Mouse (Mus musculus): ENCODE data around the gene Kcnq1. TPM values are rescaled to one million over a fixed set of nuclear protein-coding genes. Genes with fewer than 3 reads are reported as not detected.

Gene Kcnq1
- total and polyA plus RNA-seq, 3 experiments: 0.63 to 0.96 TPM; not detected in 1

DNA sequence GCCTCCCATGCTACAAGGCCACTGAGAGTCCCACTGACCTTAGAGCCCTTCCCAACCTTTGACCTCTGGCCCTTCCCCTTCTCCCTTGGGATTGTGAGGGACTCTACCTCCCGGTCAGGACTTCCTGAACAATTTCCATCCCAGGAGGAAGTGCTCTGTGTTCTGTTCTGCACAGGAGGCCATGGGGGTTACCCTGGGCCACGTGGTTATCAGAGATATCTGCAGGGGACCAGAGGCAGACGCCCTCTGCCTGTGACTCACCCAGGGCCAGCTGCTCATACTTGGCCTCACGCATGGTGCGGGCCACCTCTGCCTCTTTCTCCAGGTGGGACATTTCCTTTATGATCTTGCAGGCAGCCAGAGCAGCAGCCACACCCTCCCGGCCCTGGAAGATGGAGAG, 24.1 kb upstream of the Kcnq1 start (continued):
- TF ChIP-seq MEF2A (IDR thresholded peaks at IDR 0.05; ENCODE audit: extremely low read depth, insufficient replicate concordance, low read depth, low read length, poor library complexity, severe bottlenecking) (no peak), MYB (IDR thresholded peaks at IDR 0.05; ENCODE audit: low read depth, low read length) (no peak)

- Histone ChIP-seq H3K9ac (ENCODE audit: control insufficient read depth, low read depth, low read length, poor library complexity, severe bottlenecking) (no peak overlapping the region), H3K9me3 (replicated peaks; ENCODE audit: insufficient read depth, low read length) (no peaks in the 10 kb centered on the region), H3K27me3 (ENCODE audit: control insufficient read depth in 1 of 2, insufficient read depth in 2 of 2, low read length in 2 of 2) (no peaks in the 10 kb centered on the region), H3K36me3 (ENCODE audit: control insufficient read depth in 1 of 2, insufficient read depth in 2 of 2, low read length in 2 of 2) (peaks cover 0 to 18% of the 10 kb centered on the region in 2 experiments; a peak in 2 of 4 replicates), H3K79me2 (ENCODE audit: control insufficient read depth, insufficient read depth, low read length, poor library complexity) (no peaks in the 10 kb centered on the region), H3K4me1 (ENCODE audit: control insufficient read depth in 1 of 2, insufficient read depth in 2 of 2, low read length in 2 of 2) (peaks cover 6 to 32% of the 10 kb centered on the region in 2 experiments; a peak in 3 of 4 replicates), H3K4me3 (ENCODE audit: control insufficient read depth in 1 of 2, insufficient read depth in 1 of 2, low read depth in 2 of 2, low read length in 2 of 2) (no peak overlapping the region), H3K27ac (ENCODE audit: control insufficient read depth, low read depth, low read length) (no peak overlapping the region)
- peak; percentile 39 for DNase-seq (ENCODE audit: low read depth, low spot score)
- TF ChIP-seq ETS1 (IDR thresholded peaks at IDR 0.05; ENCODE audit: low read depth, low read length) (0 out of 2 replicates have a peak, but pooled peaks have one; percentile 16), JUND (IDR thresholded peaks at IDR 0.05; ENCODE audit: low read depth, low read length) (peak; percentile 73; the same call in 1 of the 2 replicates), MAZ (IDR thresholded peaks at IDR 0.05; ENCODE audit: low read depth, low read length) (no peak), TAL1 (IDR thresholded peaks at IDR 0.05; ENCODE audit: low read length) (no peak), EP300 (IDR thresholded peaks at IDR 0.05; ENCODE audit: low read depth in 1 of 2, low read length in 2 of 2) (peak; percentile 38 to 57; a peak in 3 of 4 replicates), GATA1 (IDR thresholded peaks at IDR 0.05; ENCODE audit: low read depth, low read length) (peak; percentile 57)
These were observed 22.5 kb upstream of the Kcnq1 start for GRCm38 (mm10) chr7:143083708-143084107.

GRCm38 (mm10) chr7:143086366-143086765, 19.8 kb upstream of the Kcnq1 start:
- Histone ChIP-seq H3K79me2 (ENCODE audit: control insufficient read depth, insufficient read depth, low read length, poor library complexity) (no peaks in the 10 kb centered on the region), H3K27ac (ENCODE audit: control insufficient read depth, low read depth, low read length) (no peak overlapping the region), H3K36me3 (ENCODE audit: control insufficient read depth in 1 of 2, insufficient read depth in 2 of 2, low read length in 2 of 2) (peaks cover 0 to 14% of the 10 kb centered on the region in 2 experiments; a peak in 2 of 4 replicates), H3K9ac (ENCODE audit: control insufficient read depth, low read depth, low read length, poor library complexity, severe bottlenecking) (no peak overlapping the region), H3K4me3 (ENCODE audit: control insufficient read depth in 1 of 2, insufficient read depth in 1 of 2, low read depth in 2 of 2, low read length in 2 of 2) (no peak overlapping the region), H3K9me3 (replicated peaks; ENCODE audit: insufficient read depth, low read length) (no peaks in the 10 kb centered on the region), H3K27me3 (ENCODE audit: control insufficient read depth in 1 of 2, insufficient read depth in 2 of 2, low read length in 2 of 2) (peaks cover 0 to 2% of the 10 kb centered on the region in 2 experiments; a peak in 2 of 4 replicates), H3K4me1 (ENCODE audit: control insufficient read depth in 1 of 2, insufficient read depth in 2 of 2, low read length in 2 of 2) (peaks cover 3 to 26% of the 10 kb centered on the region in 2 experiments; a peak in 3 of 4 replicates)
- DNase-seq (ENCODE audit: low read depth, low spot score): peak; percentile 78
- TF ChIP-seq NELFE (IDR thresholded peaks at IDR 0.05; ENCODE audit: low read depth, low read length) (no peak), CHD2 (IDR thresholded peaks at IDR 0.05; ENCODE audit: low read length) (no peak), USF2 (IDR thresholded peaks at IDR 0.05; ENCODE audit: borderline replicate concordance in 1 of 2, insufficient read depth in 1 of 2, low read depth in 1 of 2, low read length in 2 of 2) (no peak), EP300 (IDR thresholded peaks at IDR 0.05; ENCODE audit: low read depth in 1 of 2, low read length in 2 of 2) (no peak), JUND (IDR thresholded peaks at IDR 0.05; ENCODE audit: low read depth, low read length) (no peak), RCOR1 (IDR thresholded peaks at IDR 0.05; ENCODE audit: low read depth, low read length) (no peak), BHLHE40 (IDR thresholded peaks at IDR 0.05; ENCODE audit: borderline replicate concordance, low read depth, low read length) (no peak), UBTF (IDR thresholded peaks at IDR 0.05; ENCODE audit: borderline replicate concordance, insufficient read depth, low read depth, low read length) (no peak), RAD21 (IDR thresholded peaks at IDR 0.05; ENCODE audit: low read depth, low read length) (peak; percentile 95), KAT2A (conservative IDR thresholded peaks at IDR 0.05; ENCODE audit: low read depth, low read length) (no peak), ZNF384 (IDR thresholded peaks at IDR 0.05; ENCODE audit: low read depth, low read length) (no peak), CTCF (IDR thresholded peaks at IDR 0.05 in 2 of 3, conservative IDR thresholded peaks at IDR 0.05 in 1 of 3; ENCODE audit: control insufficient read depth in 1 of 3, insufficient read depth in 1 of 3, low read depth in 2 of 3, low read length in 3 of 3, poor library complexity in 1 of 3, severe bottlenecking in 1 of 3) (peak; percentile 87 to 97 (median 94)), GATA1 (IDR thresholded peaks at IDR 0.05; ENCODE audit: low read depth, low read length) (no peak), E2F4 (IDR thresholded peaks at IDR 0.05; ENCODE audit: borderline replicate concordance, low read depth, low read length) (no peak), TBP (IDR thresholded peaks at IDR 0.05; ENCODE audit: low read depth, low read length) (no peak), NRF1 (IDR thresholded peaks at IDR 0.05; ENCODE audit: insufficient read depth, low read depth, low read length, poor library complexity, severe bottlenecking) (no peak), MAZ (IDR thresholded peaks at IDR 0.05; ENCODE audit: low read depth, low read length) (peak; percentile 33; the same call in 1 of the 2 replicates), ELF1 (IDR thresholded peaks at IDR 0.05; ENCODE audit: low read depth, low read length) (no peak), MYC (IDR thresholded peaks at IDR 0.05; ENCODE audit: low read depth, low read length) (no peak), SMC3 (IDR thresholded peaks at IDR 0.05; ENCODE audit: low read depth, low read length) (peak; percentile 99), USF1 (IDR thresholded peaks at IDR 0.05; ENCODE audit: low read depth, low read length) (no peak), MAFK (IDR thresholded peaks at IDR 0.05; ENCODE audit: borderline replicate concordance, low read depth, low read length) (no peak), GABPA (IDR thresholded peaks at IDR 0.05; ENCODE audit: low read depth, low read length) (no peak), POLR2AphosphoS5 (IDR thresholded peaks at IDR 0.05; ENCODE audit: borderline replicate concordance, low read depth, low read length) (no peak)

Data from MEL (cell line).